Mouse (Mus musculus): ENCODE data around the gene Mbd6. TPM values are rescaled to one million over a fixed set of nuclear protein-coding genes. Genes with fewer than 3 reads are reported as not detected.

Mbd6 gene
- polyA plus RNA-seq, 1 experiment from 2014 or later = 16.1 TPM

- H3K27me3 ChIP-seq (ENCODE audit: control insufficient read depth, insufficient read depth, low read length) = no peaks in the 10 kb centered on the region
- no peak overlapping the region for H3K27ac ChIP-seq (replicated peaks in 1 of 2; ENCODE audit: control insufficient read depth in 1 of 2, insufficient read depth in 1 of 2, low read depth in 2 of 2, low read length in 2 of 2)
- ATAC-seq (ENCODE audit: insufficient number of reproducible peaks, insufficient read depth, low FRiP score, low read depth) = no peak
- no peaks in the 10 kb centered on the region for H3K9me3 ChIP-seq (ENCODE audit: control insufficient read depth, low read length)
- WGBS = 80% methylated on average over 2 of the region's 2 CpGs
- no peaks in the 10 kb centered on the region for H3K4me1 ChIP-seq (ENCODE audit: control insufficient read depth in 2 of 2, insufficient read depth in 2 of 2, low read length in 2 of 2)
- H3K4me2 ChIP-seq (ENCODE audit: low read length) = no peak overlapping the region
- no peak overlapping the region for H3K4me3 ChIP-seq (ENCODE audit: control insufficient read depth in 1 of 2, insufficient read depth in 1 of 2, low read depth in 1 of 2, low read length in 2 of 2)
- no peak overlapping the region for H3K9ac ChIP-seq (ENCODE audit: low read length)
- peaks cover 98% of the 10 kb centered on the region for H3K36me3 ChIP-seq (ENCODE audit: control insufficient read depth, insufficient read depth, low read length)
These were observed 9.1 kb downstream of the Mbd6 start for GRCm38 (mm10) chr10:127279730-127280129.

GRCm38 (mm10) chr10:127274261-127275022, 14.4 kb downstream of the Mbd6 start:
- Histone ChIP-seq H3K4me2 (ENCODE audit: low read length) (no peak overlapping the region), H3K9me3 (ENCODE audit: control insufficient read depth, low read length) (no peaks in the 10 kb centered on the region), H3K27ac (replicated peaks in 1 of 2; ENCODE audit: control insufficient read depth in 1 of 2, insufficient read depth in 1 of 2, low read depth in 2 of 2, low read length in 2 of 2) (no peak overlapping the region; a peak in 1 of 4 replicates), H3K4me3 (ENCODE audit: control insufficient read depth in 1 of 2, insufficient read depth in 1 of 2, low read depth in 1 of 2, low read length in 2 of 2) (no peak overlapping the region), H3K4me1 (ENCODE audit: control insufficient read depth in 2 of 2, insufficient read depth in 2 of 2, low read length in 2 of 2) (no peaks in the 10 kb centered on the region), H3K27me3 (ENCODE audit: control insufficient read depth, insufficient read depth, low read length) (no peaks in the 10 kb centered on the region), H3K9ac (ENCODE audit: low read length) (no peak overlapping the region), H3K36me3 (ENCODE audit: control insufficient read depth, insufficient read depth, low read length) (peaks cover 93% of the 10 kb centered on the region)
- 89% methylated on average over 11 of the region's 11 CpGs for WGBS
- ATAC-seq (ENCODE audit: insufficient number of reproducible peaks, insufficient read depth, low FRiP score, low read depth) = no peak

- H3K9ac ChIP-seq (ENCODE audit: low read length) = no peak overlapping the region
These were observed 16.4 kb downstream of the Mbd6 start for GRCm38 (mm10) chr10:127272371-127272770.

GRCm38 (mm10) chr10:127269884-127270283, 18.9 kb downstream of the Mbd6 start:
- H3K4me2 ChIP-seq (ENCODE audit: low read length) = no peak overlapping the region

More at GRCm38 (mm10) chr10:127272371-127272770, 16.4 kb downstream of the Mbd6 start:
- no peak overlapping the region for H3K27ac ChIP-seq (replicated peaks in 1 of 2; ENCODE audit: control insufficient read depth in 1 of 2, insufficient read depth in 1 of 2, low read depth in 2 of 2, low read length in 2 of 2)
- peaks cover 91% of the 10 kb centered on the region for H3K36me3 ChIP-seq (ENCODE audit: control insufficient read depth, insufficient read depth, low read length)
- H3K4me3 ChIP-seq (ENCODE audit: control insufficient read depth in 1 of 2, insufficient read depth in 1 of 2, low read depth in 1 of 2, low read length in 2 of 2) = no peak overlapping the region
- H3K4me1 ChIP-seq (ENCODE audit: control insufficient read depth in 2 of 2, insufficient read depth in 2 of 2, low read length in 2 of 2) = peaks cover 6 to 15% of the 10 kb centered on the region in 2 experiments
- no peaks in the 10 kb centered on the region for H3K27me3 ChIP-seq (ENCODE audit: control insufficient read depth, insufficient read depth, low read length)
- no peaks in the 10 kb centered on the region for H3K9me3 ChIP-seq (ENCODE audit: control insufficient read depth, low read length)
- WGBS = 91% methylated on average over 5 of the region's 5 CpGs
- ATAC-seq (ENCODE audit: insufficient number of reproducible peaks, insufficient read depth, low FRiP score, low read depth) = no peak
- H3K4me2 ChIP-seq (ENCODE audit: low read length) = no peak overlapping the region

GRCm38 (mm10) chr10:127269036-127269435, 19.8 kb downstream of the Mbd6 start:
- Histone ChIP-seq H3K27me3 (ENCODE audit: control insufficient read depth, insufficient read depth, low read length) (peaks cover 6% of the 10 kb centered on the region; the same call in 1 of the 2 replicates), H3K27ac (replicated peaks in 1 of 2; ENCODE audit: control insufficient read depth in 1 of 2, insufficient read depth in 1 of 2, low read depth in 2 of 2, low read length in 2 of 2) (no peak overlapping the region), H3K4me3 (ENCODE audit: control insufficient read depth in 1 of 2, insufficient read depth in 1 of 2, low read depth in 1 of 2, low read length in 2 of 2) (no peak overlapping the region), H3K9me3 (ENCODE audit: control insufficient read depth, low read length) (no peaks in the 10 kb centered on the region), H3K4me2 (ENCODE audit: low read length) (no peak overlapping the region), H3K4me1 (ENCODE audit: control insufficient read depth in 2 of 2, insufficient read depth in 2 of 2, low read length in 2 of 2) (peaks cover 10 to 20% of the 10 kb centered on the region in 2 experiments), H3K36me3 (ENCODE audit: control insufficient read depth, insufficient read depth, low read length) (peaks cover 62% of the 10 kb centered on the region), H3K9ac (ENCODE audit: low read length) (no peak overlapping the region)
- ATAC-seq (ENCODE audit: insufficient number of reproducible peaks, insufficient read depth, low FRiP score, low read depth) = no peak
- WGBS = 79% methylated on average over 12 of the region's 12 CpGs

More at GRCm38 (mm10) chr10:127269884-127270283, 18.9 kb downstream of the Mbd6 start:
- Histone ChIP-seq H3K27ac (replicated peaks in 1 of 2; ENCODE audit: control insufficient read depth in 1 of 2, insufficient read depth in 1 of 2, low read depth in 2 of 2, low read length in 2 of 2) (no peak overlapping the region), H3K4me1 (ENCODE audit: control insufficient read depth in 2 of 2, insufficient read depth in 2 of 2, low read length in 2 of 2) (peaks cover 10 to 20% of the 10 kb centered on the region in 2 experiments), H3K9me3 (ENCODE audit: control insufficient read depth, low read length) (no peaks in the 10 kb centered on the region), H3K36me3 (ENCODE audit: control insufficient read depth, insufficient read depth, low read length) (peaks cover 67% of the 10 kb centered on the region), H3K27me3 (ENCODE audit: control insufficient read depth, insufficient read depth, low read length) (no peaks in the 10 kb centered on the region), H3K4me3 (ENCODE audit: control insufficient read depth in 1 of 2, insufficient read depth in 1 of 2, low read depth in 1 of 2, low read length in 2 of 2) (no peak overlapping the region), H3K9ac (ENCODE audit: low read length) (no peak overlapping the region)
- WGBS = 90% methylated on average over 4 of the region's 4 CpGs
- no peak for ATAC-seq (ENCODE audit: insufficient number of reproducible peaks, insufficient read depth, low FRiP score, low read depth)

- 40% methylated on average over 5 of the region's 5 CpGs for WGBS
- peaks cover 57% of the 10 kb centered on the region for H3K36me3 ChIP-seq (ENCODE audit: control insufficient read depth, insufficient read depth, low read length)
- no peak overlapping the region for H3K4me3 ChIP-seq (ENCODE audit: control insufficient read depth in 1 of 2, insufficient read depth in 1 of 2, low read depth in 1 of 2, low read length in 2 of 2)
- H3K9me3 ChIP-seq (ENCODE audit: control insufficient read depth, low read length) = no peaks in the 10 kb centered on the region
- no peak overlapping the region for H3K27ac ChIP-seq (replicated peaks in 1 of 2; ENCODE audit: control insufficient read depth in 1 of 2, insufficient read depth in 1 of 2, low read depth in 2 of 2, low read length in 2 of 2)
- ATAC-seq (ENCODE audit: insufficient number of reproducible peaks, insufficient read depth, low FRiP score, low read depth) = no peak
- peak overlapping the region; percentile 43; the same call in 1 of the 2 replicates for H3K9ac ChIP-seq (ENCODE audit: low read length)
- no peak overlapping the region for H3K4me2 ChIP-seq (ENCODE audit: low read length)
- peaks cover 10 to 20% of the 10 kb centered on the region in 2 experiments for H3K4me1 ChIP-seq (ENCODE audit: control insufficient read depth in 2 of 2, insufficient read depth in 2 of 2, low read length in 2 of 2)
- H3K27me3 ChIP-seq (ENCODE audit: control insufficient read depth, insufficient read depth, low read length) = peaks cover 12% of the 10 kb centered on the region
These were observed 20.4 kb downstream of the Mbd6 start for GRCm38 (mm10) chr10:127268401-127268800.

- Histone ChIP-seq H3K36me3 (ENCODE audit: control insufficient read depth, insufficient read depth, low read length) (peaks cover 46% of the 10 kb centered on the region), H3K9me3 (ENCODE audit: control insufficient read depth, low read length) (no peaks in the 10 kb centered on the region), H3K9ac (ENCODE audit: low read length) (peak overlapping the region; percentile 100), H3K4me2 (ENCODE audit: low read length) (peak overlapping the region; percentile 70), H3K27me3 (ENCODE audit: control insufficient read depth, insufficient read depth, low read length) (peaks cover 21% of the 10 kb centered on the region), H3K4me1 (ENCODE audit: control insufficient read depth in 2 of 2, insufficient read depth in 2 of 2, low read length in 2 of 2) (peaks cover 16 to 28% of the 10 kb centered on the region in 2 experiments), H3K27ac (replicated peaks in 1 of 2; ENCODE audit: control insufficient read depth in 1 of 2, insufficient read depth in 1 of 2, low read depth in 2 of 2, low read length in 2 of 2) (no peak overlapping the region), H3K4me3 (ENCODE audit: control insufficient read depth in 1 of 2, insufficient read depth in 1 of 2, low read depth in 1 of 2, low read length in 2 of 2) (peak overlapping the region; percentile 95 to 98)
- WGBS = 69% methylated on average over 5 of the region's 5 CpGs
- no peak for ATAC-seq (ENCODE audit: insufficient number of reproducible peaks, insufficient read depth, low FRiP score, low read depth)
These were observed 21.5 kb downstream of the Mbd6 start for GRCm38 (mm10) chr10:127267318-127267717.
